Mouse (Mus musculus) limb, embryonic 13.5 days (tissue): Measurements from ENCODE around the gene Asb10. TPM values are rescaled to one million over a fixed set of nuclear protein-coding genes. Genes with fewer than 3 reads are reported as not detected.
"Not testable (repeated sequence)": the region's sequence is repeated elsewhere in the genome, so short reads cannot be mapped to it uniquely, and the experiment has no call there.

Experiments used
- ATAC-seq: fragments of 200-750 bp; cut with Nextera tagmentation; 2 replicates; pipeline ENCODE4 v1.8.0; 2017; ENCODE audit warnings: low read depth, moderate number of reproducible peaks, moderate TSS enrichment; ENCODE audit not compliant: low FRiP score
- H3K27ac ChIP-seq: fragments of 300-500 bp; sonication (generic); 2 replicates; pipeline ENCODE4 v1.5.1; 2015; ENCODE audit warnings: inconsistent platforms, mild to moderate bottlenecking, moderate library complexity
- H3K27me3 ChIP-seq: fragments of 300-500 bp; sonication (generic); 2 replicates; pipeline ENCODE4 v1.6.1; 2015; ENCODE audit warnings: mild to moderate bottlenecking, inconsistent platforms
- H3K36me3 ChIP-seq: fragments of 300-500 bp; sonication (generic); 2 replicates; pipeline ENCODE4 v1.6.1; 2015; ENCODE audit warnings: inconsistent platforms, mild to moderate bottlenecking, moderate library complexity
- H3K4me1 ChIP-seq: fragments of 300-500 bp; sonication (generic); 2 replicates; pipeline ENCODE4 v1.6.1; 2015; ENCODE audit warnings: inconsistent platforms
- H3K4me2 ChIP-seq: fragments of 300-500 bp; sonication (generic); replicated peaks from 2 replicates; pipeline ENCODE4 v1.6.1; 2015; ENCODE audit warnings: inconsistent platforms, mild to moderate bottlenecking, moderate library complexity
- H3K4me3 ChIP-seq: fragments of 300-500 bp; sonication (generic); 2 replicates; pipeline ENCODE4 v1.5.1; 2015; ENCODE audit warnings: moderate library complexity, mild to moderate bottlenecking, inconsistent platforms
- H3K9ac ChIP-seq: fragments of 300-500 bp; sonication (generic); 2 replicates; pipeline ENCODE4 v1.6.1; 2015; ENCODE audit warnings: mild to moderate bottlenecking, inconsistent platforms
- H3K9me3 ChIP-seq: fragments of 300-500 bp; sonication (generic); 2 replicates; pipeline ENCODE4 v1.6.1; 2016; ENCODE audit warnings: inconsistent platforms
- WGBS: fragments of 180-500 bp; shearing (Covaris S2); methylation state at CpG from one replicate; pipeline ENCODE4 v1.1.7; 2015; 5-methylcytosine and 5-hydroxymethylcytosine counted together
- polyA plus RNA-seq: library from polyadenylated mRNA; unstranded; fragments of >200 nt; fragmentation: Nextera tagmentation; extraction: Ambion mirVana; gene quantifications from 2 replicates; pipeline ENCODE4 v1.2.1, GENCODE M21; 2015

Asb10 gene
- polyA plus RNA-seq, 1 experiment from 2014 or later = 2.2 TPM

DNA sequence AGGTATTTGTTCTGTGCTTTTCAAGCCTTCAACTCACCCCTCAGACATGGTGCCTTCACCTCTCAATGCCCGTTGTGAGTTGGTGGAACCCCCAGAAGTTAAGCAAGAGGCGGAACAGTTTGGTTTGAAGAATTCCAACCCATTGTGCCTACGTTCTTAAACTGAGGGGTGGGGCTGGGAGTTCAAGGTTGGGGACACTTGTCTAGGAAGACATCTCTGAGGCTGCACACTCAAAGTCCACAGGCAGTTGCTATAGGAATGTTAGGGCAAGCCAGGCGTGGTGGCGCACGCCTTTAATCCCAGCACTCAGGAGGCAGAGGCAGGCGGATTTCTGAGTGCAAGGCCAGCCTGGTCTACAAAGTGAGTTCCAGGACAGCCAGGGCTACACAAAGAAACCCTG lies 14.6 kb upstream of the Asb10 start:
- H3K27ac ChIP-seq, H3K9me3 ChIP-seq, H3K4me2 ChIP-seq, H3K4me3 ChIP-seq, H3K36me3 ChIP-seq, H3K9ac ChIP-seq, ATAC-seq, H3K27me3 ChIP-seq: not testable (repeated sequence)
- WGBS = 90% methylated on average over 7 of the region's 7 CpGs
- peaks cover 37% of the 10 kb centered on the region for H3K4me1 ChIP-seq

GRCm38 (mm10) chr5:24553621-24554244 lies 13.0 kb upstream of the Asb10 start:
- WGBS = 37% methylated on average over 5 of the region's 5 CpGs
- Histone ChIP-seq H3K4me3 (no peak overlapping the region), H3K9ac (no peak overlapping the region), H3K4me1 (peaks cover 38% of the 10 kb centered on the region), H3K4me2 (0 out of 2 replicates have a peak overlapping the region, but pooled peaks have one; percentile 14), H3K9me3 (no peaks in the 10 kb centered on the region), H3K27ac (peak overlapping the region; percentile 55; the same call in 1 of the 2 replicates), H3K27me3 (peaks cover 12% of the 10 kb centered on the region), H3K36me3 (no peaks in the 10 kb centered on the region)
- ATAC-seq = peak; percentile 62; the same call in 1 of the 2 replicates

DNA sequence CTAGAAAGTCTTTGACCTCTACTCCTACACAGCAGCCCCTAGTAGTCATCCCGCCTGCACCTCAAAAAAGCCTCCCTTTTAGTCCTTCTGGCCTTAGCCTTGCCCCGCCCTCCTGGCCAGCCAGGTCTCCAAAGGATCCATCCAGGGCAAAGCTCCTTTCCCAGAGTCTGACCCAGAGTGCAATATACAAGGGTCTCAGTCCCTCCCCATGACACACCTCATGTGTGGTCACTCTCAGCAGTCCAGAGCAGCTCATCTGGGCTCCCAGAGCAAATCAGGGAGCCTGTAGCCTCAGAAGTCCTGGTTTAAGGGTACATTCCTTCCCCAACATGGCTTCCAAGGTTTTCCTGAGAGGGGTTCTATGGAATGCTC lies 10.5 kb upstream of the Asb10 start:
- Histone ChIP-seq H3K27ac (no peak overlapping the region), H3K4me2 (peak overlapping the region; percentile 56), H3K4me3 (peak overlapping the region; percentile 3; the same call in 1 of the 2 replicates), H3K9me3 (no peaks in the 10 kb centered on the region), H3K4me1 (peaks cover 38% of the 10 kb centered on the region), H3K27me3 (peaks cover 12% of the 10 kb centered on the region), H3K36me3 (no peaks in the 10 kb centered on the region), H3K9ac (0 out of 2 replicates have a peak overlapping the region, but pooled peaks have one; percentile 2)
- WGBS = 59% methylated on average over 2 of the region's 2 CpGs
- ATAC-seq = no peak

DNA sequence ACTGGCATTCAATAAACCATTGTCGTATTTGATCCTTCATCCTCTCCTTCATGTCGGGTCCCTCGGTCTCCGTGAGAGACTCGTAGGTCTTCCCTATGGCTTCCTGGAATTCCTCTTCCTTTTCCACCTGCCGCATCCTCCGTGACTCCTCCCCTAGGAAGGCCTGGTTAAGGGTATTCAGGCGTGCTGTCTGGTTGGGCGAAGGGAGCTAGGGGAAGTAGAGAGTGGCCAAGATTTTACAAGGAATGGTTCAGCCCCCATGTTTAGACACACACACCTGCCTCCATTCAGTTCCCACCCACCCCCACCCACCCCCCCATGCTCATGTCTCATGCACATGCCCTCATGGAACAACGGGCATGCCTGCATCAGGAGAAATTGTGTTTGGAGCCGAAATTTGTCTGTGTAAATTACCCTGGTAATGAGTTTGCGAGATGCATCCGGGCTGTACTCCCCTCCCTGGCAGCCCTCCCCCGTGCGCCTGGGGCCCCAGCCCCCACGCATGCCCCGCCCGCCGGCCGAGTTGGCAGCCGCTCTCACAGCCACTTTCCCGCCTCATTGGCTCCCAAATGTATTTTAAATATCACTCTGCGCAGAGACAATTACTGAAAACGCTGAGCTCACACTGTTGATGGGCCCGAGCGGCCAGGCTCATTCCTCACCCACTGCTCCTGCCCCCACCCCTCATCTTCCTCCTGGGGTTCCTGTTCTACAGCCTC lies 10.0 kb upstream of the Asb10 start:
- Histone ChIP-seq H3K9me3 (no peaks in the 10 kb centered on the region), H3K27ac (no peak overlapping the region), H3K4me2 (peak overlapping the region; percentile 56), H3K9ac (0 out of 2 replicates have a peak overlapping the region, but pooled peaks have one; percentile 2), H3K36me3 (no peaks in the 10 kb centered on the region), H3K4me1 (peaks cover 38% of the 10 kb centered on the region), H3K4me3 (peak overlapping the region; percentile 3; the same call in 1 of the 2 replicates), H3K27me3 (peaks cover 12% of the 10 kb centered on the region)
- peak; percentile 52; the same call in 1 of the 2 replicates for ATAC-seq
- WGBS = 26% methylated on average over 26 of the region's 26 CpGs

GRCm38 (mm10) chr5:24542643-24543042 lies 1.9 kb upstream of the Asb10 start:
- H3K9ac ChIP-seq = no peak overlapping the region
- peaks cover 28% of the 10 kb centered on the region for H3K4me1 ChIP-seq
- no peaks in the 10 kb centered on the region for H3K36me3 ChIP-seq
- H3K4me3 ChIP-seq = no peak overlapping the region
- H3K9me3 ChIP-seq = no peaks in the 10 kb centered on the region
- WGBS = 78% methylated on average over 7 of the region's 7 CpGs
- peaks cover 5% of the 10 kb centered on the region; the same call in 1 of the 2 replicates for H3K27me3 ChIP-seq
- no peak for ATAC-seq
- no peak overlapping the region for H3K27ac ChIP-seq
- no peak overlapping the region for H3K4me2 ChIP-seq

GRCm38 (mm10) chr5:24541144-24541569 lies 379 bp upstream of the Asb10 start:
- H3K9me3 ChIP-seq = no peaks in the 10 kb centered on the region
- peak; percentile 41; the same call in 1 of the 2 replicates for ATAC-seq
- H3K4me2 ChIP-seq = peak overlapping the region; percentile 55
- H3K9ac ChIP-seq = 0 out of 2 replicates have a peak overlapping the region, but pooled peaks have one; percentile 46
- peaks cover 14% of the 10 kb centered on the region; the same call in 1 of the 2 replicates for H3K27me3 ChIP-seq
- no peaks in the 10 kb centered on the region for H3K36me3 ChIP-seq
- H3K4me1 ChIP-seq = peaks cover 28% of the 10 kb centered on the region
- 14% methylated on average over 6 of the region's 6 CpGs for WGBS
- 0 out of 2 replicates have a peak overlapping the region, but pooled peaks have one; percentile 19 for H3K4me3 ChIP-seq
- H3K27ac ChIP-seq = peak overlapping the region; percentile 67; the same call in 1 of the 2 replicates

- H3K27ac ChIP-seq = no peak overlapping the region
- H3K9me3 ChIP-seq = no peaks in the 10 kb centered on the region
- no peak overlapping the region for H3K4me3 ChIP-seq
- H3K36me3 ChIP-seq = no peaks in the 10 kb centered on the region
- H3K9ac ChIP-seq = peak overlapping the region; percentile 31; the same call in 1 of the 2 replicates
- 75% methylated on average over 22 of the region's 22 CpGs for WGBS
- H3K4me1 ChIP-seq = peaks cover 28% of the 10 kb centered on the region
- H3K4me2 ChIP-seq = peak overlapping the region; percentile 55; the same call in 1 of the 2 replicates
- ATAC-seq = no peak
- H3K27me3 ChIP-seq = peaks cover 21% of the 10 kb centered on the region; the same call in 1 of the 2 replicates
Observed at GRCm38 (mm10) chr5:24539571-24540296, 1.0 kb downstream of the Asb10 start.

- no peak overlapping the region for H3K27ac ChIP-seq
- H3K4me3 ChIP-seq = no peak overlapping the region
- no peaks in the 10 kb centered on the region for H3K9me3 ChIP-seq
- H3K36me3 ChIP-seq = no peaks in the 10 kb centered on the region
- ATAC-seq = peak; percentile 38; the same call in 1 of the 2 replicates
- H3K4me1 ChIP-seq = peaks cover 28% of the 10 kb centered on the region
- WGBS = 61% methylated on average over 16 of the region's 16 CpGs
- no peak overlapping the region for H3K9ac ChIP-seq
- peaks cover 34% of the 10 kb centered on the region for H3K27me3 ChIP-seq
- H3K4me2 ChIP-seq = no peak overlapping the region
Observed at GRCm38 (mm10) chr5:24537618-24538017, 3.2 kb downstream of the Asb10 start.

DNA sequence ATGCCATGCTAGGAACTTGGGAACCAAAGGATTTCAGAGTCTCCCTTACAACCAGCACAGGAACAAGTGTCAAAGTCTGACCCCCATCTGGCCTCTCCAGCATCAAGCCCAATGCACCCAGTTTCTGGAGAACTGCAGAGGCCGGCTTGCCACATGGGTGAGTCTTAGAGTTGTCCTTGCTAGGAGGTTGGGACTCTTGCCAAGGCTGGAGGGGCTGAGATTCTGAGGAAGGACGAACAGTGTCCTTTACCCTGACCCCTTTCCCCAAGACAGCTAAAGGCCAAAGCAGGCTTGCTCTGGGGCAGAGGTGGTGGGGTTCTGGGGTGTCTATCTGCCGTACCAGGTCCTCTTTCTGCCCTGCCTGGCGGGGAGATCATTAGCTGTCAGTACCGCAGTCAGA lies 4.3 kb downstream of the Asb10 start:
- WGBS = 63% methylated on average over 5 of the region's 5 CpGs
- Histone ChIP-seq H3K27ac (no peak overlapping the region), H3K9ac (no peak overlapping the region), H3K27me3 (peaks cover 45% of the 10 kb centered on the region), H3K4me3 (no peak overlapping the region), H3K4me2 (no peak overlapping the region), H3K9me3 (no peaks in the 10 kb centered on the region), H3K4me1 (peaks cover 26% of the 10 kb centered on the region), H3K36me3 (no peaks in the 10 kb centered on the region)
- no peak for ATAC-seq

- Histone ChIP-seq H3K36me3 (no peaks in the 10 kb centered on the region), H3K4me1 (peaks cover 18% of the 10 kb centered on the region), H3K9ac (no peak overlapping the region), H3K4me3 (no peak overlapping the region), H3K9me3 (no peaks in the 10 kb centered on the region), H3K27me3 (peaks cover 53% of the 10 kb centered on the region), H3K27ac (no peak overlapping the region), H3K4me2 (no peak overlapping the region)
- WGBS = 83% methylated on average over 3 of the region's 3 CpGs
- no peak for ATAC-seq
Observed at GRCm38 (mm10) chr5:24535731-24536130, 5.0 kb downstream of the Asb10 start.

DNA sequence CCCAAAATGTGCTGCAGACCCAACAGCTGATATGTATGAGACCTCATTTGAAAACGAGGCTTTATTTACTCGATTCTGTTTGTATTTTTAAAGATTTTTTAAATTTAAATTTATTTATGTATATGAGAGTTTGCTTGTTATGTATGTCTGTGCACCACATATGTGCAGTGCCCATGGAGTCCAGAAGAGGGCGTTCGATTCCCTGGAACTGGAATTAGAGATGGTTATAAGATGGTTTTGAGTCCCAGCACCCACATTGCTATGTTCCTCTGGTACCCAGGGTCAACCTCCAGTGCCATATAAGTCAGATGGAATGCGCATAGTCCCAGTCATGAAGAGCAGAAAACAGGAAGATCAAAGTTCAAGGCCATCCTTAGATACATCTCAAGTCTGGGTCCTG lies 6.5 kb downstream of the Asb10 start:
- H3K36me3 ChIP-seq = no peaks in the 10 kb centered on the region
- H3K27ac ChIP-seq = no peak overlapping the region
- H3K9ac ChIP-seq = no peak overlapping the region
- H3K4me3 ChIP-seq = no peak overlapping the region
- peaks cover 66% of the 10 kb centered on the region for H3K27me3 ChIP-seq
- H3K4me2 ChIP-seq = no peak overlapping the region
- H3K4me1 ChIP-seq = peaks cover 5% of the 10 kb centered on the region; the same call in 1 of the 2 replicates
- 54% methylated on average over 5 of the region's 5 CpGs for WGBS
- no peak for ATAC-seq
- no peaks in the 10 kb centered on the region for H3K9me3 ChIP-seq

DNA sequence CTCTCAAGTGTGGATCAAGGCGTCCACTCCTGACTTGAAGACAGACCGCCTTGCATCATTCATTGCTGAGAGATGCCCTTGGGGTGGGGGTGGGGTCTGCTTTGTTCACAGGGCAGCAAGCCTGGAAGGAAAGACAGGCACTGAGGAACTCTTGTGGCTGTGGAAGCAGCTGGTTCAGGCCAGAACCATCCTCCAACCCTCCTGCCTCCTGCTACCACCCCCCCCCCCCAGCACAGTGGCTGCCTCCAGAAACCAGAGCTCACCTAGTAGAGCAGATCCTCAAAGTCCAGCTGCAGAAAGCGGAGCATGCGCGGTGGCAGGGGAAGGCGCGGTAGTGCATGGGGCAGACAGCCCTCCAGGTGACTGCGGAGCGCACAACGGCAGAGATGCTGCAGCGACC lies 7.4 kb downstream of the Asb10 start:
- peaks cover 75% of the 10 kb centered on the region for H3K27me3 ChIP-seq
- H3K9me3 ChIP-seq = no peaks in the 10 kb centered on the region
- H3K4me3 ChIP-seq = no peak overlapping the region
- 50% methylated on average over 11 of the region's 11 CpGs for WGBS
- ATAC-seq = no peak
- H3K4me2 ChIP-seq = no peak overlapping the region
- no peaks in the 10 kb centered on the region for H3K4me1 ChIP-seq
- no peaks in the 10 kb centered on the region for H3K36me3 ChIP-seq
- no peak overlapping the region for H3K27ac ChIP-seq
- H3K9ac ChIP-seq = no peak overlapping the region
